Comparison of ENCODE assay signal across 34 mouse cellular contexts in genomic region chr1:148305431-148305830, GRCm38 (mm10).
"Had no signal": no experiment of that assay in that cellular context is flagged by ENCODE, and none has a peak within 500 bp of the region (broad histone marks: within the 10 kb centered on the region; RNA-seq: fewer than 3 reads in every experiment).

No protein-coding gene starts in this region.

- ATAC-seq: hindbrain, embryonic 16.5 days; hindbrain, postnatal 0 days; inflammation-experienced regulatory T-cells, adult 6 months; intestine, embryonic 15.5 days; intestine, embryonic 16.5 days; intestine, postnatal 0 days had no signal

- H3K36me3 ChIP-seq: heart, embryonic 12.5 days; heart, embryonic 13.5 days; heart, embryonic 15.5 days; hindbrain, embryonic 10.5 days; hindbrain, embryonic 12.5 days; hindbrain, embryonic 13.5 days; hindbrain, embryonic 15.5 days; intestine, embryonic 15.5 days; kidney, embryonic 15.5 days had no signal

- H3K27me3 ChIP-seq: heart, embryonic 12.5 days; heart, embryonic 13.5 days; heart, embryonic 15.5 days; hindbrain, embryonic 12.5 days; hindbrain, embryonic 13.5 days; hindbrain, embryonic 15.5 days; intestine, embryonic 15.5 days; kidney, embryonic 15.5 days had no signal

- H3K27ac ChIP-seq: heart, embryonic 13.5 days; heart, embryonic 15.5 days; hindbrain, embryonic 10.5 days; hindbrain, embryonic 12.5 days; hindbrain, embryonic 13.5 days; hindbrain, embryonic 14.5 days; hindbrain, embryonic 15.5 days; hindbrain, postnatal 0 days; intestine, embryonic 15.5 days; kidney, embryonic 15.5 days; kidney, postnatal 0 days; layer of hippocampus, adult 2 months; left cerebral cortex, adult 2 months had no signal

- DNase-seq: heart, postnatal 10 days; heart, postnatal 14 days; heart, postnatal 36 days; heart, postnatal 4 days; kidney, adult 11 months; kidney, adult 18-20 months; kidney, adult 2 months; kidney, adult 8-10 months; kidney, adult 9 months; kidney, postnatal 10 days; kidney, postnatal 14 days; kidney, postnatal 25 days; kidney, postnatal 36 days; kidney, postnatal 4 days; layer of hippocampus, adult 9-11 months; layer of hippocampus, postnatal 36 days had no signal

- H3K9ac ChIP-seq: heart, embryonic 12.5 days; heart, embryonic 13.5 days; heart, embryonic 15.5 days; hindbrain, embryonic 12.5 days; hindbrain, embryonic 13.5 days; hindbrain, embryonic 14.5 days; hindbrain, embryonic 15.5 days; intestine, embryonic 15.5 days; kidney, embryonic 15.5 days had no signal

- H3K4me3 ChIP-seq: heart, embryonic 12.5 days; heart, embryonic 13.5 days; heart, embryonic 15.5 days; hindbrain, embryonic 10.5 days; hindbrain, embryonic 12.5 days; hindbrain, embryonic 13.5 days; hindbrain, embryonic 15.5 days; intestine, embryonic 15.5 days; kidney, embryonic 15.5 days; layer of hippocampus, adult 2 months; left cerebral cortex, adult 2 months had no signal

- H3K4me1 ChIP-seq: heart, embryonic 12.5 days; heart, embryonic 13.5 days; heart, embryonic 15.5 days; hindbrain, embryonic 10.5 days; hindbrain, embryonic 12.5 days; hindbrain, embryonic 13.5 days; hindbrain, embryonic 15.5 days; intestine, embryonic 15.5 days; kidney, embryonic 15.5 days had no signal

- H3K9me3 ChIP-seq: heart, embryonic 13.5 days; heart, embryonic 15.5 days; hindbrain, embryonic 10.5 days; hindbrain, embryonic 12.5 days; hindbrain, embryonic 13.5 days; hindbrain, embryonic 15.5 days; intestine, embryonic 15.5 days; kidney, embryonic 15.5 days had no signal
